Mouse (Mus musculus) MEL (cell line): ENCODE data around the gene BC017158.

Source experiments
- BHLHE40 ChIP-seq: IDR thresholded peaks from 2 replicates; pipeline ENCODE4 v1.6.1; 2012; ENCODE audit warnings: low read depth, mild to moderate bottlenecking, inconsistent platforms, low read length, improper control_type of control experiment, borderline replicate concordance
- CTCF ChIP-seq, 3 experiments: IDR thresholded peaks in 2 of 3; conservative IDR thresholded peaks in 1 of 3; 2 replicates each; pipeline ENCODE4 v1.5.1; 2011 to 2012; ENCODE audit warnings: low read length in 3 of 3, low read depth in 2 of 3, mild to moderate bottlenecking in 2 of 3, improper control_type of control experiment in 1 of 3, inconsistent platforms in 1 of 3, mixed read lengths in 1 of 3, moderate library complexity in 1 of 3; ENCODE audit not compliant: control insufficient read depth in 1 of 3, insufficient read depth in 1 of 3, poor library complexity in 1 of 3, severe bottlenecking in 1 of 3
- GATA1 ChIP-seq: IDR thresholded peaks from 2 replicates; pipeline ENCODE4 v1.6.1; 2011; ENCODE audit warnings: low read depth, low read length, improper control_type of control experiment
- MXI1 ChIP-seq: IDR thresholded peaks from 2 replicates; pipeline ENCODE4 v1.6.1; 2011; ENCODE audit warnings: mild to moderate bottlenecking, low read depth, low read length, improper control_type of control experiment
- MYC ChIP-seq: IDR thresholded peaks from 2 replicates; pipeline ENCODE4 v1.6.1; 2011; ENCODE audit warnings: low read depth, mild to moderate bottlenecking, low read length, improper control_type of control experiment, moderate library complexity
- NELFE ChIP-seq: IDR thresholded peaks from 2 replicates; pipeline ENCODE4 v1.6.1; 2011; ENCODE audit warnings: low read depth, low read length, improper control_type of control experiment
- NRF1 ChIP-seq: IDR thresholded peaks from 2 replicates; pipeline ENCODE4 v1.6.1; 2014; ENCODE audit warnings: low read depth, mild to moderate bottlenecking, inconsistent platforms, low read length, improper control_type of control experiment, moderate library complexity; ENCODE audit not compliant: poor library complexity, insufficient read depth, severe bottlenecking
- POLR2A ChIP-seq, 2 experiments: IDR thresholded peaks; 2 replicates each; pipeline ENCODE4 v1.6.1; 2011 to 2012; ENCODE audit warnings: low read length in 2 of 2, mild to moderate bottlenecking in 2 of 2, control low read depth in 1 of 2, improper control_type of control experiment in 1 of 2, low read depth in 1 of 2, moderate library complexity in 1 of 2; ENCODE audit not compliant: control insufficient read depth in 1 of 2, insufficient read depth in 1 of 2, poor library complexity in 1 of 2
- ZNF384 ChIP-seq: IDR thresholded peaks from 2 replicates; pipeline ENCODE4 v1.6.1; 2012; ENCODE audit warnings: low read depth, mild to moderate bottlenecking, inconsistent platforms, low read length, improper control_type of control experiment

DNA sequence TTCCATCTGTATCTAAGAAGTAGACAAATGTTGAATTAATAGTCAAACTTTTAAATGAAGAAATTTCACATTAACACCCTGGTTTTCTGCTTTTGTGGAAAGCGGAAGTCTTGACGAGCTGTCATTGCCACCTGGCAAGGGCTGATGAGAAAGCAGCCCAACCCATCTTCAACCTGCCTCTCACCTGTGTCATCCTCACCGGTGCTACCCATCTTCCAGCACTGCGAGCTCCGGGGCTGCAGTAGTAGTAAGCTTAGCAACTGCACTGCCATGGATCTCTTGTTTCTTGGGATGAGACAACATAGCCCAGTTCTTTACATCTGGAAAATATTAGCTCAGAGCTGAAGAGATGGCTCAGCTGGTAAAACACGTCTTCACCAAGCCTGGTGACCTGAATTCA lies 47.7 kb upstream of the BC017158 start:
- TF ChIP-seq NRF1 (no peak), BHLHE40 (no peak), CTCF (IDR thresholded peaks at IDR 0.05 in 2 of 3, conservative IDR thresholded peaks at IDR 0.05 in 1 of 3; ENCODE audit: control insufficient read depth in 1 of 3, insufficient read depth in 1 of 3, low read depth in 2 of 3, low read length in 3 of 3, poor library complexity in 1 of 3, severe bottlenecking in 1 of 3) (no peak), MYC (no peak), GATA1 (no peak), NELFE (no peak), POLR2A (IDR thresholded peaks at IDR 0.05; ENCODE audit: control insufficient read depth in 1 of 2, insufficient read depth in 1 of 2, low read depth in 1 of 2, low read length in 2 of 2, poor library complexity in 1 of 2) (no peak), MXI1 (no peak), ZNF384 (no peak)
